Mouse (Mus musculus): Measurements from ENCODE around the gene Htt. TPM values are rescaled to one million over a fixed set of nuclear protein-coding genes. Genes with fewer than 3 reads are reported as not detected.

The Htt gene
- polyA plus RNA-seq, 1 experiment = 7.3 TPM

DNA sequence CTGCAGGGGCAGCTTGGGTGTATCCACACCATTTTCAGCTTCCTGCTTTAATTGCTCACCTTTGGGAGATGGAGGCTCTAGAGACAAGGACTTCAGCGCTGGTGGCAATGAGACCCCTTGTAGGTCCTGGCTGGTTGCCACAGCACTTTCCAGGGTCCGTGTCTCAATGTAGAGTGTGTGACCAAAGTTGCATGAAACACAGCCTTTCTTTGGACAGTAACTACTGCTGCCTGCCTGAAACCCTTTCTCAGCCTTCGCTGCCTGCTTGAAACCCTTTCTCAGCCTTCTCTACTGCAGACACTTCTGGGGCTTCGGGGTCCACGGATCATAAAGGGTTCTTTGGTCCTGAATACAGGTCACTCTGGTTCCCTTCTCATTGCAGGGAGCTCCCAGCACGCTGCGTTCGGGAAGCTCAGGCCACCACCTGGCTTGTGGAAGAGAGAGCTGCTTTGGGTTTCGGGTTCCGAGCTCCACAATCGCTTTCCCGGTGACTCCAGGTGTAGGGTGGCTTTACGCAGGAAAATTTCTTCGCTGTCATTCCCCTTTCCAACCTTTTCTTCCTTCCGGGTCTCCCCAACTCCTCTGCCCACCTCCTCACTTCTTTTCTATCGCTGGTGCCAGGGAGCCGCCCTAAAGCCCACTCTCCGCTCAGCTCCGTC lies 561 bp upstream of the Htt start:
- peaks cover 4% of the 10 kb centered on the region; the same call in 1 of the 2 replicates for H3K4me1 ChIP-seq (ENCODE audit: control insufficient read depth, insufficient read depth, insufficient read length, low read length)
- H3K27me3 ChIP-seq (ENCODE audit: control insufficient read depth, insufficient read depth, low read length) = no peaks in the 10 kb centered on the region
- 1% methylated on average over 19 of the region's 19 CpGs for WGBS
- no peak for TF ChIP-seq CTCF (IDR thresholded peaks at IDR 0.05; ENCODE audit: extremely low read depth, insufficient read length, insufficient replicate concordance, low read depth, low read length)
- TF ChIP-seq POLR2A (IDR thresholded peaks at IDR 0.05; ENCODE audit: low read depth, low read length) = no peak
- H3K4me3 ChIP-seq (ENCODE audit: low read depth, low read length) = peak overlapping the region; percentile 93
- H3K36me3 ChIP-seq (ENCODE audit: control insufficient read depth, insufficient read depth, low read length) = no peaks in the 10 kb centered on the region
- no peak overlapping the region for H3K27ac ChIP-seq (ENCODE audit: insufficient read depth, low read depth, low read length)

DNA sequence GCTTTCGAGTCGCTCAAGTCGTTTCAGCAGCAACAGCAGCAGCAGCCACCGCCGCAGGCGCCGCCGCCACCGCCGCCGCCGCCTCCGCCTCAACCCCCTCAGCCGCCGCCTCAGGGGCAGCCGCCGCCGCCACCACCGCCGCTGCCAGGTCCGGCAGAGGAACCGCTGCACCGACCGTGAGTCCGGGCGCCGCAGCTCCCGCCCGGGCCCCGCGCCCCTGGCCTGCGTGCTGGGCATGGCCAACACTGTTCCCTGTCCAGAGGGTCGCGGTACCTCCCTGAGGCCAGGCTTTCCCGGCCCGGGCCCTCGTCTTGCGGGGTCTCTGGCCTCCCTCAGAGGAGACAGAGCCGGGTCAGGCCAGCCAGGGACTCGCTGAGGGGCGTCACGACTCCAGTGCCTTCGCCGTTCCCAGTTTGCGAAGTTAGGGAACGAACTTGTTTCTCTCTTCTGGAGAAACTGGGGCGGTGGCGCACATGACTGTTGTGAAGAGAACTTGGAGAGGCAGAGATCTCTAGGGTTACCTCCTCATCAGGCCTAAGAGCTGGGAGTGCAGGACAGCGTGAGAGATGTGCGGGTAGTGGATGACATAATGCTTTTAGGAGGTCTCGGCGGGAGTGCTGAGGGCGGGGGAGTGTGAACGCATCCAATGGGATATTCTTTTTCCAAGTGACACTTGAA lies 533 bp downstream of the Htt start:
- H3K36me3 ChIP-seq (ENCODE audit: control insufficient read depth, insufficient read depth, low read length) = no peaks in the 10 kb centered on the region
- under 1% methylated on average over 46 of the region's 54 CpGs for WGBS
- H3K4me1 ChIP-seq (ENCODE audit: control insufficient read depth, insufficient read depth, insufficient read length, low read length) = peaks cover 4% of the 10 kb centered on the region; the same call in 1 of the 2 replicates
- peak overlapping the region; percentile 93 for H3K4me3 ChIP-seq (ENCODE audit: low read depth, low read length)
- H3K27me3 ChIP-seq (ENCODE audit: control insufficient read depth, insufficient read depth, low read length) = no peaks in the 10 kb centered on the region
- H3K27ac ChIP-seq (ENCODE audit: insufficient read depth, low read depth, low read length) = peak overlapping the region; percentile 59
- TF ChIP-seq POLR2A (IDR thresholded peaks at IDR 0.05; ENCODE audit: low read depth, low read length) (no peak), CTCF (IDR thresholded peaks at IDR 0.05; ENCODE audit: extremely low read depth, insufficient read length, insufficient replicate concordance, low read depth, low read length) (no peak)

DNA sequence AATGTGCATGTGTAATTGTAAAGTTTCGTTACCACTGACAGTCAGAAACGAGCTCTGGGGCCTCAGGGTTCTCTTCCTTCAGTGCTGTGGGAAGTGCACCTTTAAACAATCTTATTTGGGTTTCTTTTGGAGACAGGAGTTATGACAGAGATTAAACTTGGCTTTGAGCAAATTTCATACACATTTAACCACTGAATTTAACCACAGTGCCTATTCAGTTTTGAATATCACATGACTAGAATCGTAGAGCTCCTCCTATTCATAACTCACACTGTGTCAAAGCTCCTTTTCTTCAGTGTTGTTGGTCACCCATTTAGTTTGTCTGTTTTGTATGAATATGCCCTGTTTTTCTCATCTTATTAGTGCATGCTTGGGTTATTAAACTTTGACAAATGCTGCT lies 10.3 kb downstream of the Htt start:
- H3K36me3 ChIP-seq (ENCODE audit: control insufficient read depth, insufficient read depth, low read length) = no peaks in the 10 kb centered on the region
- no peaks in the 10 kb centered on the region for H3K27me3 ChIP-seq (ENCODE audit: control insufficient read depth, insufficient read depth, low read length)
- TF ChIP-seq CTCF (IDR thresholded peaks at IDR 0.05; ENCODE audit: extremely low read depth, insufficient read length, insufficient replicate concordance, low read depth, low read length) = no peak
- no peak for TF ChIP-seq POLR2A (IDR thresholded peaks at IDR 0.05; ENCODE audit: low read depth, low read length)
- 84% methylated on average over 3 of the region's 3 CpGs for WGBS
- peaks cover 5% of the 10 kb centered on the region; the same call in 1 of the 2 replicates for H3K4me1 ChIP-seq (ENCODE audit: control insufficient read depth, insufficient read depth, insufficient read length, low read length)
- H3K27ac ChIP-seq (ENCODE audit: insufficient read depth, low read depth, low read length) = no peak overlapping the region
- H3K4me3 ChIP-seq (ENCODE audit: low read depth, low read length) = no peak overlapping the region

DNA sequence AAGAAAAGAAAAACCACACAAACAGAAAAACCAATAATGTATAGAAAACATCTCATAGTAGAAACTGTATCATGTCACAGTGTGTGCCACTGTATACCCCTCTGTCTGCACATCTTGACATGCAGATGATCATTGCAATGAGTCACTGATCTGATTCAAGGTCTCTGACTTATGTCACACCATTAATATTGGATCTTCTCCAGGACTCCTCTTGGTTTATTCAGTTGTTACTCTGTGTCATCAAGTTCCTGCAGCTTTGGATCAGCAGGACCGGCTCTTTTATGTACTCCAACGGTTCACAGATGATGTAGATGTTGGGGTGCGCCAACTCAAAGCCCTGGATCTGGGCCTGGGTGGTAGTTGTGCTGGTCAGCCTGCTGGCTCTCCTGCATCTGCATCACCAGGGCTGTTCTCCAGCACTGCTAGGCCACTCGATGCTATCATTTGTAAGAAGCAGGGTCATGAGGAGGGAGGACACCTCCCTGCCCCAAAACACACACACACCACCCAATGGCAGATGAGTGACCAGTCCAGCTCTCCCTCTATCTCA lies 11.2 kb downstream of the Htt start:
- Histone ChIP-seq H3K4me1 (ENCODE audit: control insufficient read depth, insufficient read depth, insufficient read length, low read length) (peaks cover 5% of the 10 kb centered on the region; the same call in 1 of the 2 replicates), H3K36me3 (ENCODE audit: control insufficient read depth, insufficient read depth, low read length) (no peaks in the 10 kb centered on the region), H3K4me3 (ENCODE audit: low read depth, low read length) (no peak overlapping the region), H3K27me3 (ENCODE audit: control insufficient read depth, insufficient read depth, low read length) (no peaks in the 10 kb centered on the region), H3K27ac (ENCODE audit: insufficient read depth, low read depth, low read length) (no peak overlapping the region)
- TF ChIP-seq CTCF (IDR thresholded peaks at IDR 0.05; ENCODE audit: extremely low read depth, insufficient read length, insufficient replicate concordance, low read depth, low read length) (no peak), POLR2A (IDR thresholded peaks at IDR 0.05; ENCODE audit: low read depth, low read length) (no peak)
- 88% methylated on average over 4 of the region's 4 CpGs for WGBS

DNA sequence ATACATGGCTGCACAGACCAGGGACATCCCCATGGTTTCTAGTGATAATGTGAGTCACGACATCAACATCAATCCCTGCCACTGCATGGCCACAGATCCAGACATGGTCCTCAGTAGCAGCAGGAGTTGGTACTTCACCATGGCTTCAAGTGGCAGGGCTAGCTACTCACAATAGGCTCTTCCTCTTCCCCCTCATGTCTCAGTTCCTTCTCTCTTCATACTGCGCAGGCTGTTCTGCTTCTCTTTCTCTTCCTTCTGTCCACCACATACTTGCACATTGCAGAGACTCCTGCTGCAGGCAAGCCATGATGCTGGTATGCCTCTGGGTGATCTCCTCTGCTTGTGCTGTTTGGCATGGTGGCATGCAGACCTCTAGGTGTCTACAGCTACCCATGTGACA lies 11.9 kb downstream of the Htt start:
- no peaks in the 10 kb centered on the region for H3K27me3 ChIP-seq (ENCODE audit: control insufficient read depth, insufficient read depth, low read length)
- WGBS = 80% methylated on average over 2 of the region's 2 CpGs

DNA sequence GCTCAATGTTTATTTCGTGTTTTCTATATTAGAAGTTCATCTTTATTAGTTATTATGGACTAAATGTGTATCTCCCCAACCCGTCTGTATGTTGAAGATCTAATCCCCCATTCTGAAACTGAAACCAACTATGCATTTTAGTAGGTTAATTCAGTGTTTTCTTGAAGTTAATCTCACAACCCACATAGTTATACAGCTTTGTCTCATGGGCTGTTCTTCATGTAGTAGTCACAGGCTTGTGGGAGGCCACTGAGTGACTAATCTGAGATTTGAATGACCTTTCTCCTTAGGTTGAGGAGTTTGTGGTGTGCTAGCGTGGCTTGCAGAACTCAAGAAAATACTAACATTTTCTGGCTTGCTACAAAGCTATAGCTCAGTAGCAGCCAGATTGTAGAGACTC lies 23.5 kb downstream of the Htt start:
- H3K4me3 ChIP-seq (ENCODE audit: low read depth, low read length) = no peak overlapping the region
- WGBS = 87% methylated on average over 3 of the region's 3 CpGs
- H3K27ac ChIP-seq (ENCODE audit: insufficient read depth, low read depth, low read length) = no peak overlapping the region
- H3K4me1 ChIP-seq (ENCODE audit: control insufficient read depth, insufficient read depth, insufficient read length, low read length) = no peaks in the 10 kb centered on the region
- H3K36me3 ChIP-seq (ENCODE audit: control insufficient read depth, insufficient read depth, low read length) = peaks cover 4% of the 10 kb centered on the region
- no peaks in the 10 kb centered on the region for H3K27me3 ChIP-seq (ENCODE audit: control insufficient read depth, insufficient read depth, low read length)
- TF ChIP-seq CTCF (IDR thresholded peaks at IDR 0.05; ENCODE audit: extremely low read depth, insufficient read length, insufficient replicate concordance, low read depth, low read length) = no peak
- no peak for TF ChIP-seq POLR2A (IDR thresholded peaks at IDR 0.05; ENCODE audit: low read depth, low read length)

More for the DNA sequence above, 11.9 kb downstream of the Htt start:
- TF ChIP-seq POLR2A (IDR thresholded peaks at IDR 0.05; ENCODE audit: low read depth, low read length) = no peak
- no peak for TF ChIP-seq CTCF (IDR thresholded peaks at IDR 0.05; ENCODE audit: extremely low read depth, insufficient read length, insufficient replicate concordance, low read depth, low read length)
- Histone ChIP-seq H3K36me3 (ENCODE audit: control insufficient read depth, insufficient read depth, low read length) (no peaks in the 10 kb centered on the region), H3K4me3 (ENCODE audit: low read depth, low read length) (no peak overlapping the region), H3K4me1 (ENCODE audit: control insufficient read depth, insufficient read depth, insufficient read length, low read length) (peaks cover 5% of the 10 kb centered on the region; the same call in 1 of the 2 replicates), H3K27ac (ENCODE audit: insufficient read depth, low read depth, low read length) (no peak overlapping the region)

DNA sequence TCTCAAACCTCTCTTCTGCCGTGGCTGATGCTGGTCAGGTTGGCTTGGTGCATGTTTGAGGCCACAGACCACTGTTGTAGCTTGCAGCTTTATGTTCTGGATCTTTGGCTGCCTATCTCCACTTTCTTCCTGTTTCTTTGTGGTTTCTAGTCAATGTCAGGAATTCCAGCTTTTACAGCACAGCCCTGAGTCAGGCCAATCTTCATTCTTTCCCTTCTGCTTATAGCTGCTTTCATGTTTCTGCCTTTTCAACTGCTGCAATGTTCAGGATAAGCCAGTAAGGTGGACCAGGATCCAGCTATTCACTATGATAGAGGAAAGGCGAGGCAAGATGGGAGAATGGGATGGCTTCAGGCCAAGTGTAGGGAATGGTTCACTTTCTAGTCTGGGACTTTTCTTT lies 29.6 kb downstream of the Htt start:
- Histone ChIP-seq H3K4me3 (ENCODE audit: low read depth, low read length) (no peak overlapping the region), H3K4me1 (ENCODE audit: control insufficient read depth, insufficient read depth, insufficient read length, low read length) (no peaks in the 10 kb centered on the region), H3K36me3 (ENCODE audit: control insufficient read depth, insufficient read depth, low read length) (peaks cover 25% of the 10 kb centered on the region), H3K27ac (ENCODE audit: insufficient read depth, low read depth, low read length) (no peak overlapping the region), H3K27me3 (ENCODE audit: control insufficient read depth, insufficient read depth, low read length) (no peaks in the 10 kb centered on the region)
- WGBS = 75% methylated on average over 2 of the region's 2 CpGs
- no peak for TF ChIP-seq POLR2A (IDR thresholded peaks at IDR 0.05; ENCODE audit: low read depth, low read length)
- TF ChIP-seq CTCF (IDR thresholded peaks at IDR 0.05; ENCODE audit: extremely low read depth, insufficient read length, insufficient replicate concordance, low read depth, low read length) = no peak
